In the genomic region with DNA sequence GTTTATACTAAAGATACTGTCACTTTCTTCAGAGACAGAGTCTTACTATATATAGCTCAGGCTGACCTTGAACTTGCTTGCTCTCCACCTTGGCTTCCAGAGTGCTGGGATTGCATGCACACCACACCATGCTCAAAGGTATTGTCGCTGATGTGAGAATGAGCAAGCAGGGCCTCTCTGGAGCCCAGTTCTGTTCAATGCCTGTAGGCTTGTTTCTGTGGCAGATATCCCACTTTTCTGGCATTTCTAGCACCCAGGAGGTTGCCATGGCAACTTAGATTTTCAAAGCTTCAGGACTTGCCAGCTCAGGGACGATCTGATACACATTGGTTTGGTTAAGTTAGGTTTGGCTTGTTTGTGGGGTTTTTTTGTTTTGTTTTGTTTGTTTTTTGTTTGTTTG, we compare ENCODE assay signal across 11 mouse cellular contexts. TPM values are rescaled to one million over a fixed set of nuclear protein-coding genes. Genes with fewer than 3 reads are reported as not detected.
DNase-seq lines count a peak whose midpoint lies in the region; ATAC-seq and TF ChIP-seq lines count a peak whose summit lies in the region.
"Had no signal": no experiment of that assay in that cellular context is flagged by ENCODE, and none has a peak within 500 bp of the region (broad histone marks: within the 10 kb centered on the region; RNA-seq: fewer than 3 reads in every experiment).

No protein-coding gene starts in this region.

- no peaks in the 10 kb centered on the region for H3K9me3 ChIP-seq in heart, embryonic 11.5 days (replicated peaks; ENCODE audit: control insufficient read depth, low read length)

- no peak overlapping the region for H3K4me3 ChIP-seq in bone marrow macrophage, adult 2 months (ENCODE audit: insufficient read depth, low read length)
- no peak overlapping the region for H3K4me3 ChIP-seq in heart, embryonic 11.5 days (ENCODE audit: low read depth, low read length)
- H3K4me3 ChIP-seq in kidney, adult 2 months (ENCODE audit: insufficient read depth, low read depth, low read length) = no peak overlapping the region

- H3K27ac ChIP-seq in bone marrow macrophage, adult 2 months (ENCODE audit: insufficient read depth, low read depth, low read length) = 0 out of 2 replicates have a peak overlapping the region, but pooled peaks have one; percentile 8
- H3K27ac ChIP-seq in heart, embryonic 11.5 days (ENCODE audit: low read depth, low read length) = no peak overlapping the region
- H3K27ac ChIP-seq in kidney, adult 2 months (ENCODE audit: insufficient read depth, low read depth, low read length) = no peak overlapping the region
- H3K27ac ChIP-seq: stomach, postnatal 0 days had no signal

- H3K36me3 ChIP-seq in heart, embryonic 11.5 days (ENCODE audit: control insufficient read depth, insufficient read depth, low read length) = no peaks in the 10 kb centered on the region
- no peaks in the 10 kb centered on the region for H3K36me3 ChIP-seq in kidney, adult 2 months (ENCODE audit: control insufficient read depth, insufficient read depth, low read length)

- no peak for TF ChIP-seq POLR2A in bone marrow macrophage, adult 2 months (IDR thresholded peaks at IDR 0.05; ENCODE audit: borderline replicate concordance, low read depth, low read length)
- no peak for TF ChIP-seq POLR2A in kidney, adult 2 months (IDR thresholded peaks at IDR 0.05; ENCODE audit: low read depth, low read length)

- H3K4me2 ChIP-seq in heart, embryonic 11.5 days = no peak overlapping the region

- H3K9ac ChIP-seq in heart, embryonic 11.5 days (ENCODE audit: low read depth, low read length) = no peak overlapping the region

- H3K27me3 ChIP-seq in heart, embryonic 11.5 days (ENCODE audit: control insufficient read depth, insufficient read depth, low read length) = no peaks in the 10 kb centered on the region
- no peaks in the 10 kb centered on the region for H3K27me3 ChIP-seq in kidney, adult 2 months (replicated peaks; ENCODE audit: control insufficient read depth, insufficient read depth, low read length)
- H3K27me3 ChIP-seq: CH12.LX had no signal

- intact Hi-C loops in heart, postnatal 10 days (cut with DNase I) = no loop called here
- intact Hi-C loops in left cerebral cortex, postnatal 4 days (cut with DNase I) = loop anchor here (5.0 kb wide), 1 partner anchor 110 kb away; no protein-coding TSS in a partner anchor

- peaks cover 66% of the 10 kb centered on the region for H3K4me1 ChIP-seq in bone marrow macrophage, adult 2 months (ENCODE audit: control insufficient read depth, insufficient read depth, low read length)
- H3K4me1 ChIP-seq in heart, embryonic 11.5 days (ENCODE audit: control insufficient read depth, insufficient read depth, low read length) = peaks cover 13% of the 10 kb centered on the region
- peaks cover 6% of the 10 kb centered on the region for H3K4me1 ChIP-seq in kidney, adult 2 months (ENCODE audit: control insufficient read depth, insufficient read depth, low read length)

- peak; percentile 86 for DNase-seq in heart, adult 11 months
- no peak for DNase-seq in heart, postnatal 10 days
- peak; percentile 27 for DNase-seq in frontal cortex, postnatal 25 days (ENCODE audit: low spot score in 2 of 2)
- DNase-seq in left cerebral cortex, postnatal 4 days = peak; percentile 29
- no peak for DNase-seq in kidney, adult 2 months
- no peak for DNase-seq in heart, adult 9 months (ENCODE audit: low spot score in 2 of 2)
- DNase-seq: kidney, postnatal 25 days had no signal

- 27% methylated on average over 2 of the region's 2 CpGs for WGBS in heart, embryonic 11.5 days (ENCODE audit: insufficient replicate concordance)
- 52% methylated on average over 2 of the region's 2 CpGs for WGBS in kidney, adult 2 months

- ATAC-seq in heart, embryonic 11.5 days (replicated peaks; ENCODE audit: insufficient number of reproducible peaks, low FRiP score, low TSS enrichment) = no peak

- TF ChIP-seq CTCF in bone marrow macrophage, adult 2 months (IDR thresholded peaks at IDR 0.05; ENCODE audit: low read depth, low read length) = no peak
- no peak for TF ChIP-seq CTCF in kidney, adult 2 months (conservative IDR thresholded peaks at IDR 0.05; ENCODE audit: insufficient read depth, insufficient read length, low read depth, low read length)

RNA-seq across cellular contexts. Expression of gene Incenp, which starts 22.9 kb away (rescaled TPM):
- 10 to 100 TPM; 22.3 to 25.9 TPM for total RNA-seq in heart, postnatal 10 days (2021)
- 146 and 159 TPM in 2 replicates for polyA plus RNA-seq in bone marrow macrophage, adult 2 months (2012; ENCODE audit: insufficient read depth, insufficient read length, missing spikeins)
- 10 to 100 TPM; 27.2 to 30.8 TPM for total RNA-seq in left cerebral cortex, postnatal 4 days (2021)
- polyA plus RNA-seq in heart, embryonic 11.5 days (2014; fragmentation: Nextera tagmentation; extraction: Ambion mirVana) = 62.6 and 67.2 TPM in 2 replicates
- polyA plus RNA-seq in kidney, adult 2 months (2012; rRNA removed) = 3.9 and 4.7 TPM in 2 replicates

RNA-seq across cellular contexts. Expression of gene Fth1, which starts 58.2 kb away (rescaled TPM):
- 1,000 to 10,000 TPM; 1,753 to 1,826 TPM for total RNA-seq in heart, postnatal 10 days (2021)
- 20,335 and 20,363 TPM in 2 replicates for polyA plus RNA-seq in bone marrow macrophage, adult 2 months (2012; ENCODE audit: insufficient read depth, insufficient read length, missing spikeins)
- 1,000 to 10,000 TPM; 1,213 to 1,248 TPM for total RNA-seq in left cerebral cortex, postnatal 4 days (2021)
- polyA plus RNA-seq in heart, embryonic 11.5 days (2014; fragmentation: Nextera tagmentation; extraction: Ambion mirVana) = 1,994 and 2,294 TPM in 2 replicates
- 8,110 and 8,726 TPM in 2 replicates for polyA plus RNA-seq in kidney, adult 2 months (2012; rRNA removed)

Comparison
In these comparisons a context has a peak if more than half of its experiments do, and no peak if none do; other contexts are left out.
1. DNase-seq: peak in heart, adult 11 months (single experiment), frontal cortex, postnatal 25 days (2 of 2) and left cerebral cortex, postnatal 4 days (single experiment); none in heart, postnatal 10 days (0 of 2), kidney, adult 2 months (single experiment) and heart, adult 9 months (0 of 2).
2. RNA of gene Incenp, which starts 22.9 kb away (polyA plus RNA-seq): 146 to 159 TPM in bone marrow macrophage, adult 2 months and 62.6 to 67.2 TPM in heart, embryonic 11.5 days; 3.9 to 4.7 TPM in kidney, adult 2 months; every median in the first group is over 10 times any median in the second.